In the genomic region with DNA sequence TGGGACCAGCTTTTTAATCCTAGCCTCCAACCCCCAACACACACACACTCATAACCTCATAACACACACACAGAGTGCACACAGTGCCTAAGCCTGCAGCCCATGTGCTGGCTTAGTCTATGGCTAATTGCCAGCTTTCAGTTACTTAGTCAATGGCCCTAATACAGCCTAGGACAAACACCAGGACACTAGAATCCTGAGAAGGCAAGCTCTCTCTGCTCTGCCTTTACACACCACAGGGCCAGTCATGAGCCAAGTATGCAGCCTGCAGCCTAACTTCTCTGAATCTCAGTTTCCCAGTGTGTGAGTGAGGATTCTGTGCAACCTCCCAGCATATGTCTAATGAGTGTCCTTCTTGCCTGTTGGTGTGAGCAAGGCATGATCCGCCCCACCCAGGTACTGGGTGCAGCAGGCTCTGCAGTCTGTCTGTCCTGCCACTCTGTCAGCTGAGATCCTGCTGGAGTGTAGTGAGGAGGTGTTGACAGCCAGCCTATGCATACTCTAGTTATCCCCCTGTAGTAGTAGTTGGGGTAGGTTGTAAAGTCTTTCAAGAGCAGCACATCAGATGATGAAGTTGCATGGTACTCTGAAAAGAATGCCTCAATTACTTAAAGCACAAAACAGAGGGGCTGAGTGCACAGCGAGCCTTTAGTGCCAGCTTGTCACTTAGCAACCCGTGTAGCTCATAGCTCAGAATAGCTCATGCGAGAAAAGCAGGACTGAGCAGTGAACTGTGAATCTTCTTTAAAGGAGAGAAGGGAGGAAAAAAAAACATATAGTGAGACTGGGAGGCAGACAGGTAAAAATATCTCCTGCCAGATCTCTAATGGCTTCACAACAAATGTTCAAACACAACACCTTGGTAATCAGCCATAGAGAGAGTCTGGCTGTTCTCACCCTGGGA, we compare ENCODE assay signal across 9 mouse cellular contexts. TPM values are rescaled to one million over a fixed set of nuclear protein-coding genes. Genes with fewer than 3 reads are reported as not detected.
DNase-seq lines count a peak whose midpoint lies in the region; ATAC-seq lines count a peak whose summit lies in the region.
"Had no signal": no experiment of that assay in that cellular context is flagged by ENCODE, and none has a peak within 500 bp of the region (broad histone marks: within the 10 kb centered on the region; RNA-seq: fewer than 3 reads in every experiment).

No protein-coding gene starts in this region.

- H3K4me1 ChIP-seq in embryonic facial prominence, embryonic 11.5 days (ENCODE audit: control insufficient read depth, insufficient read depth, low read length): no peaks in the 10 kb centered on the region
- peaks cover 49% of the 10 kb centered on the region for H3K4me1 ChIP-seq in embryonic facial prominence, embryonic 10.5 days
- peaks cover 21% of the 10 kb centered on the region for H3K4me1 ChIP-seq in embryonic facial prominence, embryonic 14.5 days (ENCODE audit: control insufficient read depth, insufficient read depth, low read length)
- H3K4me1 ChIP-seq in midbrain, embryonic 15.5 days: peaks cover 24% of the 10 kb centered on the region

- no peaks in the 10 kb centered on the region for H3K27me3 ChIP-seq in embryonic facial prominence, embryonic 11.5 days (ENCODE audit: control insufficient read depth, insufficient read depth, low read length)
- H3K27me3 ChIP-seq in embryonic facial prominence, embryonic 10.5 days (replicated peaks; ENCODE audit: low read depth, poor library complexity, severe bottlenecking): no peaks in the 10 kb centered on the region
- H3K27me3 ChIP-seq in embryonic facial prominence, embryonic 14.5 days (replicated peaks; ENCODE audit: control insufficient read depth, insufficient read depth, low read length): no peaks in the 10 kb centered on the region
- no peaks in the 10 kb centered on the region for H3K27me3 ChIP-seq in midbrain, embryonic 15.5 days (replicated peaks)
- H3K27me3 ChIP-seq: limb, embryonic 13.5 days had no signal

- 0 out of 2 replicates have a peak, but pooled peaks have one; percentile 42 for ATAC-seq in embryonic facial prominence, embryonic 11.5 days (replicated peaks; ENCODE audit: insufficient number of reproducible peaks, low FRiP score, low TSS enrichment, low read depth)
- ATAC-seq in embryonic facial prominence, embryonic 14.5 days (ENCODE audit: low read depth): peak; percentile 70; the same call in 1 of the 2 replicates
- ATAC-seq in midbrain, embryonic 15.5 days (replicated peaks): peak; percentile 67

- H3K4me3 ChIP-seq in embryonic facial prominence, embryonic 11.5 days (ENCODE audit: low read depth, low read length): no peak overlapping the region
- H3K4me3 ChIP-seq in embryonic facial prominence, embryonic 10.5 days: no peak overlapping the region
- no peak overlapping the region for H3K4me3 ChIP-seq in embryonic facial prominence, embryonic 14.5 days (ENCODE audit: low read depth, low read length)
- no peak overlapping the region for H3K4me3 ChIP-seq in midbrain, embryonic 15.5 days
- H3K4me3 ChIP-seq: limb, embryonic 13.5 days had no signal

- no peak overlapping the region for H3K4me2 ChIP-seq in embryonic facial prominence, embryonic 11.5 days (ENCODE audit: low read depth, low read length)
- H3K4me2 ChIP-seq in embryonic facial prominence, embryonic 14.5 days (ENCODE audit: low read depth, low read length): no peak overlapping the region
- H3K4me2 ChIP-seq in midbrain, embryonic 15.5 days: no peak overlapping the region
- H3K4me2 ChIP-seq: limb, embryonic 13.5 days had no signal

- no peaks in the 10 kb centered on the region for H3K9me3 ChIP-seq in embryonic facial prominence, embryonic 11.5 days (replicated peaks; ENCODE audit: control insufficient read depth, low read length)
- H3K9me3 ChIP-seq in embryonic facial prominence, embryonic 10.5 days: peaks cover under 1% of the 10 kb centered on the region; the same call in 1 of the 2 replicates
- H3K9me3 ChIP-seq in embryonic facial prominence, embryonic 14.5 days (ENCODE audit: control insufficient read depth, low read length): no peaks in the 10 kb centered on the region
- no peaks in the 10 kb centered on the region for H3K9me3 ChIP-seq in midbrain, embryonic 15.5 days
- H3K9me3 ChIP-seq: limb, embryonic 13.5 days had no signal

- WGBS in embryonic facial prominence, embryonic 11.5 days: 60% methylated on average over 4 of the region's 4 CpGs
- WGBS in embryonic facial prominence, embryonic 10.5 days: 53% methylated on average over 4 of the region's 4 CpGs
- 43% methylated on average over 4 of the region's 4 CpGs for WGBS in embryonic facial prominence, embryonic 14.5 days
- 17% methylated on average over 4 of the region's 4 CpGs for WGBS in midbrain, embryonic 15.5 days

- H3K27ac ChIP-seq in embryonic facial prominence, embryonic 11.5 days (replicated peaks; ENCODE audit: low read depth, low read length): no peak overlapping the region
- H3K27ac ChIP-seq in embryonic facial prominence, embryonic 10.5 days (replicated peaks): no peak overlapping the region
- H3K27ac ChIP-seq in embryonic facial prominence, embryonic 14.5 days (replicated peaks; ENCODE audit: low read depth, low read length): no peak overlapping the region
- peak overlapping the region; percentile 66 for H3K27ac ChIP-seq in midbrain, embryonic 15.5 days
- H3K27ac ChIP-seq: limb, embryonic 13.5 days had no signal

- H3K9ac ChIP-seq in embryonic facial prominence, embryonic 11.5 days (replicated peaks; ENCODE audit: low read length): no peak overlapping the region
- H3K9ac ChIP-seq in embryonic facial prominence, embryonic 14.5 days (ENCODE audit: low read depth, low read length): no peak overlapping the region
- no peak overlapping the region for H3K9ac ChIP-seq in midbrain, embryonic 15.5 days
- H3K9ac ChIP-seq: limb, embryonic 13.5 days had no signal

- H3K36me3 ChIP-seq in embryonic facial prominence, embryonic 11.5 days (replicated peaks; ENCODE audit: control insufficient read depth, insufficient read depth, low read depth, low read length): no peaks in the 10 kb centered on the region
- H3K36me3 ChIP-seq in embryonic facial prominence, embryonic 10.5 days (replicated peaks): peaks cover 1% of the 10 kb centered on the region
- H3K36me3 ChIP-seq in embryonic facial prominence, embryonic 14.5 days (ENCODE audit: control insufficient read depth, insufficient read depth, low read length): 0 out of 2 replicates have a peak, but pooled peaks cover 1% of the 10 kb centered on the region
- no peaks in the 10 kb centered on the region for H3K36me3 ChIP-seq in midbrain, embryonic 15.5 days (replicated peaks)

- no peak for DNase-seq in embryonic facial prominence, embryonic 11.5 days (ENCODE audit: low spot score)
- DNase-seq in embryonic facial prominence, embryonic 10.5 days (ENCODE audit: low spot score): no peak
- DNase-seq in embryonic facial prominence, embryonic 14.5 days (ENCODE audit: low spot score): peak; percentile 81
- DNase-seq in kidney, adult 18-20 months: peak; percentile 36
- DNase-seq in lung, postnatal 4 days: no peak
- no peak for DNase-seq in lung, postnatal 10 days
- no peak for DNase-seq in thymus, postnatal 36 days

RNA-seq across cellular contexts. Expression of a gene that starts 12.1 kb away (rescaled TPM):
- polyA plus RNA-seq in embryonic facial prominence, embryonic 11.5 days (2014; fragmentation: Nextera tagmentation; extraction: Ambion mirVana): 2.9 and 5.8 TPM in 2 replicates
- 2.2 and 4.9 TPM in 2 replicates for polyA plus RNA-seq in embryonic facial prominence, embryonic 10.5 days (2016; fragmentation: Nextera tagmentation; extraction: Ambion mirVana)
- polyA plus RNA-seq in embryonic facial prominence, embryonic 14.5 days (2014; fragmentation: Nextera tagmentation; extraction: Ambion mirVana): 4.8 and 4.9 TPM in 2 replicates
- polyA plus RNA-seq in midbrain, embryonic 15.5 days (2015; fragmentation: Nextera tagmentation; extraction: Ambion mirVana): 16.6 and 19.2 TPM in 2 replicates

RNA-seq across cellular contexts. Expression of a gene that starts 46.4 kb away (rescaled TPM):
- 0.14 and 0.26 TPM in 2 replicates for polyA plus RNA-seq in embryonic facial prominence, embryonic 11.5 days (2014; fragmentation: Nextera tagmentation; extraction: Ambion mirVana)
- 0.32 and 0.33 TPM in 2 replicates for polyA plus RNA-seq in embryonic facial prominence, embryonic 10.5 days (2016; fragmentation: Nextera tagmentation; extraction: Ambion mirVana)
- 0.94 and 1.3 TPM in 2 replicates for polyA plus RNA-seq in embryonic facial prominence, embryonic 14.5 days (2014; fragmentation: Nextera tagmentation; extraction: Ambion mirVana)
- polyA plus RNA-seq in midbrain, embryonic 15.5 days (2015; fragmentation: Nextera tagmentation; extraction: Ambion mirVana): 8.8 and 9.1 TPM in 2 replicates

RNA-seq across cellular contexts. Expression of a gene that starts 49.2 kb away (rescaled TPM):
- polyA plus RNA-seq in embryonic facial prominence, embryonic 11.5 days (2014; fragmentation: Nextera tagmentation; extraction: Ambion mirVana): 0.15 and 0.79 TPM in 2 replicates
- polyA plus RNA-seq in embryonic facial prominence, embryonic 10.5 days (2016; fragmentation: Nextera tagmentation; extraction: Ambion mirVana): 0.41 and 0.70 TPM in 2 replicates
- not detected in 2 replicates for polyA plus RNA-seq in embryonic facial prominence, embryonic 14.5 days (2014; fragmentation: Nextera tagmentation; extraction: Ambion mirVana)
- polyA plus RNA-seq in midbrain, embryonic 15.5 days (2015; fragmentation: Nextera tagmentation; extraction: Ambion mirVana): not detected in 2 replicates

Comparison
In these comparisons a context has a peak if more than half of its experiments do, and no peak if none do; other contexts are left out.
1. DNase-seq: peak in embryonic facial prominence, embryonic 14.5 days (single experiment) and kidney, adult 18-20 months (single experiment); none in embryonic facial prominence, embryonic 11.5 days (single experiment), embryonic facial prominence, embryonic 10.5 days (single experiment), lung, postnatal 4 days (0 of 2), lung, postnatal 10 days (single experiment) and thymus, postnatal 36 days (0 of 2).
2. Peak in every context shown above with its lines, with median percentiles within 50 percentile points of each other: ATAC-seq.